Mouse (Mus musculus) gastrocnemius, postnatal 14 days (tissue): ENCODE measurements at regions not wholly inside any gene's neighbourhood (a gene's known extent, or its start where the extent isn't known, plus 50 kb on each side); places are given as distances from the start of the nearest gene placed in this dataset.

Experiments used
- DNase-seq: peaks from one replicate; pipeline ENCODE4 v3.0.0; 2021; ENCODE audit warnings: mixed read lengths
- intact Hi-C: fragments of 180-260 bp; cut with DNase I; formaldehyde crosslinking; loops from one replicate; pipeline ENCODE4 v1.15.1; 2025; ENCODE audit warnings: low total_unique reads

GRCm38 (mm10) chr14:24973591-24973990 is 485.4 kb upstream of the Zmiz1 start:
- DNase-seq: no peak

GRCm38 (mm10) chr14:24982489-24982888 is 476.5 kb upstream of the Zmiz1 start:
- intact Hi-C loops: no loop called here
- no peak for DNase-seq

More at GRCm38 (mm10) chr14:24973591-24973990, 485.4 kb upstream of the Zmiz1 start:
- intact Hi-C loops: no loop called here

GRCm38 (mm10) chr14:24983279-24983678 is 475.7 kb upstream of the Zmiz1 start:
- intact Hi-C loops: no loop called here
- DNase-seq: no peak

- no peak for DNase-seq
- intact Hi-C loops: no loop called here
Measured at GRCm38 (mm10) chr14:24985806-24986359, 473.1 kb upstream of the Zmiz1 start.

GRCm38 (mm10) chr14:24986404-24986803 is 472.6 kb upstream of the Zmiz1 start:
- no peak for DNase-seq
- intact Hi-C loops: no loop called here

GRCm38 (mm10) chr14:24993751-24994658 is 465.0 kb upstream of the Zmiz1 start:
- DNase-seq: no peak
- intact Hi-C loops: no loop called here

GRCm38 (mm10) chr14:24995226-24995625 is 463.8 kb upstream of the Zmiz1 start:
- intact Hi-C loops: no loop called here
- DNase-seq: no peak

GRCm38 (mm10) chr14:24997786-24998509 is 461.0 kb upstream of the Zmiz1 start:
- intact Hi-C loops: no loop called here
- DNase-seq: no peak

GRCm38 (mm10) chr14:24999008-24999572 is 459.9 kb upstream of the Zmiz1 start:
- intact Hi-C loops: no loop called here
- no peak for DNase-seq

GRCm38 (mm10) chr14:25005241-25005946 is 453.6 kb upstream of the Zmiz1 start:
- intact Hi-C loops: no loop called here
- DNase-seq: no peak

- DNase-seq: no peak
- intact Hi-C loops: no loop called here
Measured at GRCm38 (mm10) chr14:25011926-25012325, 447.1 kb upstream of the Zmiz1 start.

- intact Hi-C loops: no loop called here
- peak; percentile 10 for DNase-seq
Measured at GRCm38 (mm10) chr14:25015288-25016238, 443.4 kb upstream of the Zmiz1 start.

GRCm38 (mm10) chr14:25017860-25018259 is 441.1 kb upstream of the Zmiz1 start:
- no peak for DNase-seq
- intact Hi-C loops: no loop called here

GRCm38 (mm10) chr14:25019306-25019905 is 439.6 kb upstream of the Zmiz1 start:
- intact Hi-C loops: no loop called here

GRCm38 (mm10) chr14:25022523-25023269 is 436.3 kb upstream of the Zmiz1 start:
- intact Hi-C loops: loop anchor here (10.0 kb wide), 1 partner anchor 518 kb away; no protein-coding TSS in a partner anchor
- DNase-seq: no peak

More at GRCm38 (mm10) chr14:25019306-25019905, 439.6 kb upstream of the Zmiz1 start:
- no peak for DNase-seq

GRCm38 (mm10) chr14:25023270-25023800 is 435.6 kb upstream of the Zmiz1 start:
- intact Hi-C loops: loop anchor here (10.0 kb wide), 1 partner anchor 519 kb away; no protein-coding TSS in a partner anchor

GRCm38 (mm10) chr14:25025074-25025473 is 433.9 kb upstream of the Zmiz1 start:
- intact Hi-C loops: loop anchor here (10.0 kb wide), 1 partner anchor 520 kb away; no protein-coding TSS in a partner anchor

More at GRCm38 (mm10) chr14:25023270-25023800, 435.6 kb upstream of the Zmiz1 start:
- DNase-seq: no peak

More at GRCm38 (mm10) chr14:25025074-25025473, 433.9 kb upstream of the Zmiz1 start:
- DNase-seq: no peak
